Mouse (Mus musculus) limb, embryonic 13.5 days (tissue): ENCODE measurements at regions not wholly inside any gene's neighbourhood (a gene's known extent, or its start where the extent isn't known, plus 50 kb on each side); places are given as distances from the start of the nearest gene placed in this dataset.
A peak's percentile ranks its signal among the peaks of the same experiment; 100 is the strongest.

ENCODE experiments used
- ATAC-seq: fragments of 200-750 bp; cut with Nextera tagmentation; 2 replicates; pipeline ENCODE4 v1.8.0; 2017; ENCODE audit warnings: low read depth, moderate number of reproducible peaks, moderate TSS enrichment; ENCODE audit not compliant: low FRiP score
- H3K27ac ChIP-seq: fragments of 300-500 bp; sonication (generic); 2 replicates; pipeline ENCODE4 v1.5.1; 2015; ENCODE audit warnings: inconsistent platforms, mild to moderate bottlenecking, moderate library complexity
- H3K27me3 ChIP-seq: fragments of 300-500 bp; sonication (generic); 2 replicates; pipeline ENCODE4 v1.6.1; 2015; ENCODE audit warnings: mild to moderate bottlenecking, inconsistent platforms
- H3K36me3 ChIP-seq: fragments of 300-500 bp; sonication (generic); 2 replicates; pipeline ENCODE4 v1.6.1; 2015; ENCODE audit warnings: inconsistent platforms, mild to moderate bottlenecking, moderate library complexity
- H3K4me1 ChIP-seq: fragments of 300-500 bp; sonication (generic); 2 replicates; pipeline ENCODE4 v1.6.1; 2015; ENCODE audit warnings: inconsistent platforms
- H3K4me2 ChIP-seq: fragments of 300-500 bp; sonication (generic); replicated peaks from 2 replicates; pipeline ENCODE4 v1.6.1; 2015; ENCODE audit warnings: inconsistent platforms, mild to moderate bottlenecking, moderate library complexity
- H3K4me3 ChIP-seq: fragments of 300-500 bp; sonication (generic); 2 replicates; pipeline ENCODE4 v1.5.1; 2015; ENCODE audit warnings: moderate library complexity, mild to moderate bottlenecking, inconsistent platforms
- H3K9ac ChIP-seq: fragments of 300-500 bp; sonication (generic); 2 replicates; pipeline ENCODE4 v1.6.1; 2015; ENCODE audit warnings: mild to moderate bottlenecking, inconsistent platforms
- H3K9me3 ChIP-seq: fragments of 300-500 bp; sonication (generic); 2 replicates; pipeline ENCODE4 v1.6.1; 2016; ENCODE audit warnings: inconsistent platforms
- WGBS: fragments of 180-500 bp; shearing (Covaris S2); methylation state at CpG from one replicate; pipeline ENCODE4 v1.1.7; 2015; 5-methylcytosine and 5-hydroxymethylcytosine counted together

- Histone ChIP-seq H3K27ac (no peak overlapping the region), H3K4me2 (no peak overlapping the region), H3K27me3 (0 out of 2 replicates have a peak, but pooled peaks cover 7% of the 10 kb centered on the region), H3K9me3 (no peaks in the 10 kb centered on the region), H3K36me3 (no peaks in the 10 kb centered on the region), H3K4me1 (peaks cover 35% of the 10 kb centered on the region), H3K9ac (no peak overlapping the region), H3K4me3 (no peak overlapping the region)
- WGBS: 62% methylated on average over 5 of the region's 5 CpGs
- ATAC-seq: no peak
These were observed 116.7 kb upstream of the Ttc29 start for GRCm38 (mm10) chr8:78096383-78096782.

- 38% methylated on average over 6 of the region's 6 CpGs for WGBS
- Histone ChIP-seq H3K4me2 (no peak overlapping the region), H3K27ac (no peak overlapping the region), H3K4me3 (no peak overlapping the region), H3K9me3 (no peaks in the 10 kb centered on the region), H3K4me1 (peaks cover 30% of the 10 kb centered on the region), H3K36me3 (no peaks in the 10 kb centered on the region), H3K27me3 (0 out of 2 replicates have a peak, but pooled peaks cover 7% of the 10 kb centered on the region), H3K9ac (no peak overlapping the region)
- no peak for ATAC-seq
These were observed 114.8 kb upstream of the Ttc29 start for GRCm38 (mm10) chr8:78098191-78098745.

GRCm38 (mm10) chr8:78099091-78099490 is 114.0 kb upstream of the Ttc29 start:
- Histone ChIP-seq H3K27ac (no peak overlapping the region), H3K9ac (no peak overlapping the region), H3K36me3 (no peaks in the 10 kb centered on the region), H3K4me2 (no peak overlapping the region), H3K4me3 (no peak overlapping the region), H3K27me3 (0 out of 2 replicates have a peak, but pooled peaks cover 7% of the 10 kb centered on the region), H3K9me3 (no peaks in the 10 kb centered on the region), H3K4me1 (peaks cover 23% of the 10 kb centered on the region)
- ATAC-seq: no peak
- WGBS: 53% methylated on average over 3 of the region's 3 CpGs

- H3K4me3 ChIP-seq: no peak overlapping the region
- H3K4me2 ChIP-seq: no peak overlapping the region
- H3K27ac ChIP-seq: no peak overlapping the region
- 40% methylated on average over 7 of the region's 7 CpGs for WGBS
- H3K27me3 ChIP-seq: no peaks in the 10 kb centered on the region
- H3K9me3 ChIP-seq: no peaks in the 10 kb centered on the region
- no peaks in the 10 kb centered on the region for H3K36me3 ChIP-seq
- ATAC-seq: no peak
- H3K9ac ChIP-seq: no peak overlapping the region
- H3K4me1 ChIP-seq: no peaks in the 10 kb centered on the region
These were observed 105.8 kb upstream of the Ttc29 start for GRCm38 (mm10) chr8:78107339-78107738.

- WGBS: 83% methylated on average over 3 of the region's 3 CpGs
- ATAC-seq: no peak
These were observed 103.0 kb upstream of the Ttc29 start for GRCm38 (mm10) chr8:78110003-78110649.

GRCm38 (mm10) chr8:78113105-78113504 is 100.0 kb upstream of the Ttc29 start:
- Histone ChIP-seq H3K36me3 (no peaks in the 10 kb centered on the region), H3K4me1 (peaks cover 7% of the 10 kb centered on the region; the same call in 1 of the 2 replicates), H3K9ac (0 out of 2 replicates have a peak overlapping the region, but pooled peaks have one; percentile 19), H3K27me3 (no peaks in the 10 kb centered on the region), H3K4me3 (no peak overlapping the region), H3K4me2 (peak overlapping the region; percentile 37; the same call in 1 of the 2 replicates), H3K9me3 (no peaks in the 10 kb centered on the region), H3K27ac (no peak overlapping the region)
- 37% methylated on average over 12 of the region's 12 CpGs for WGBS
- no peak for ATAC-seq

More at GRCm38 (mm10) chr8:78110003-78110649, 103.0 kb upstream of the Ttc29 start:
- Histone ChIP-seq H3K27ac (no peak overlapping the region), H3K9ac (no peak overlapping the region), H3K4me3 (no peak overlapping the region), H3K4me2 (no peak overlapping the region), H3K4me1 (peaks cover 7% of the 10 kb centered on the region; the same call in 1 of the 2 replicates), H3K9me3 (no peaks in the 10 kb centered on the region), H3K36me3 (no peaks in the 10 kb centered on the region), H3K27me3 (no peaks in the 10 kb centered on the region)

GRCm38 (mm10) chr8:78114512-78114911 is 98.6 kb upstream of the Ttc29 start:
- H3K27ac ChIP-seq: no peak overlapping the region
- no peaks in the 10 kb centered on the region for H3K9me3 ChIP-seq
- no peaks in the 10 kb centered on the region for H3K27me3 ChIP-seq
- H3K9ac ChIP-seq: no peak overlapping the region
- 41% methylated on average over 4 of the region's 4 CpGs for WGBS
- no peak overlapping the region for H3K4me3 ChIP-seq
- H3K4me2 ChIP-seq: no peak overlapping the region
- peaks cover 7% of the 10 kb centered on the region for H3K4me1 ChIP-seq
- no peak for ATAC-seq
- H3K36me3 ChIP-seq: no peaks in the 10 kb centered on the region

- no peak overlapping the region for H3K9ac ChIP-seq
- no peak for ATAC-seq
- H3K9me3 ChIP-seq: no peaks in the 10 kb centered on the region
- H3K27ac ChIP-seq: no peak overlapping the region
- no peak overlapping the region for H3K4me2 ChIP-seq
- H3K4me3 ChIP-seq: no peak overlapping the region
- no peaks in the 10 kb centered on the region for H3K36me3 ChIP-seq
- no peaks in the 10 kb centered on the region for H3K27me3 ChIP-seq
- H3K4me1 ChIP-seq: peaks cover 12% of the 10 kb centered on the region
These were observed 95.9 kb upstream of the Ttc29 start for GRCm38 (mm10) chr8:78117191-78117590.

GRCm38 (mm10) chr8:78118493-78118892 is 94.6 kb upstream of the Ttc29 start:
- Histone ChIP-seq H3K27ac (no peak overlapping the region), H3K4me1 (peaks cover 5% of the 10 kb centered on the region), H3K4me2 (no peak overlapping the region), H3K36me3 (no peaks in the 10 kb centered on the region), H3K4me3 (no peak overlapping the region), H3K9ac (no peak overlapping the region), H3K27me3 (no peaks in the 10 kb centered on the region), H3K9me3 (no peaks in the 10 kb centered on the region)
- no peak for ATAC-seq
- WGBS: 93% methylated on average over 9 of the region's 9 CpGs

- no peaks in the 10 kb centered on the region for H3K27me3 ChIP-seq
- no peaks in the 10 kb centered on the region for H3K9me3 ChIP-seq
- H3K4me1 ChIP-seq: peaks cover 5% of the 10 kb centered on the region; the same call in 1 of the 2 replicates
- H3K4me3 ChIP-seq: no peak overlapping the region
- H3K4me2 ChIP-seq: 0 out of 2 replicates have a peak overlapping the region, but pooled peaks have one; percentile 7
- no peak for ATAC-seq
- 55% methylated on average over 11 of the region's 11 CpGs for WGBS
- H3K9ac ChIP-seq: no peak overlapping the region
- H3K36me3 ChIP-seq: no peaks in the 10 kb centered on the region
- H3K27ac ChIP-seq: no peak overlapping the region
These were observed 93.4 kb upstream of the Ttc29 start for GRCm38 (mm10) chr8:78119682-78120081.

- WGBS: 54% methylated on average over 5 of the region's 5 CpGs
- ATAC-seq: no peak
These were observed 88.8 kb upstream of the Ttc29 start for GRCm38 (mm10) chr8:78124248-78124647.

GRCm38 (mm10) chr8:78127852-78128251 is 85.2 kb upstream of the Ttc29 start:
- Histone ChIP-seq H3K36me3 (no peaks in the 10 kb centered on the region), H3K9me3 (no peaks in the 10 kb centered on the region), H3K4me1 (no peaks in the 10 kb centered on the region), H3K27ac (no peak overlapping the region), H3K4me3 (no peak overlapping the region), H3K27me3 (no peaks in the 10 kb centered on the region), H3K9ac (no peak overlapping the region), H3K4me2 (no peak overlapping the region)
- 17% methylated on average over 2 of the region's 2 CpGs for WGBS
- no peak for ATAC-seq

More at GRCm38 (mm10) chr8:78124248-78124647, 88.8 kb upstream of the Ttc29 start:
- Histone ChIP-seq H3K9ac (no peak overlapping the region), H3K27ac (no peak overlapping the region), H3K9me3 (no peaks in the 10 kb centered on the region), H3K4me2 (no peak overlapping the region), H3K36me3 (no peaks in the 10 kb centered on the region), H3K27me3 (no peaks in the 10 kb centered on the region), H3K4me1 (peaks cover 5% of the 10 kb centered on the region; the same call in 1 of the 2 replicates), H3K4me3 (no peak overlapping the region)
